Mouse (Mus musculus) liver, embryonic 13.5 days (tissue): ENCODE data around the gene Galnt2. TPM values are rescaled to one million over a fixed set of nuclear protein-coding genes. Genes with fewer than 3 reads are reported as not detected.

Experiments
- ATAC-seq: fragments of 200-750 bp; cut with Nextera tagmentation; 2 replicates; pipeline ENCODE4 v1.8.0; 2017; ENCODE audit warnings: low read depth, mild to moderate bottlenecking, moderate number of reproducible peaks, moderate library complexity
- DNase-seq: peaks from one replicate; pipeline ENCODE4 v3.0.0; 2022
- H3K27ac ChIP-seq: fragments of 300-500 bp; sonication (generic); 2 replicates; pipeline ENCODE4 v1.5.1; 2015; ENCODE audit warnings: moderate library complexity, mild to moderate bottlenecking, inconsistent platforms
- H3K27me3 ChIP-seq: fragments of 300-500 bp; sonication (generic); 2 replicates; pipeline ENCODE4 v1.6.1; 2015; ENCODE audit warnings: mild to moderate bottlenecking, inconsistent platforms
- H3K36me3 ChIP-seq: fragments of 300-500 bp; sonication (generic); 2 replicates; pipeline ENCODE4 v1.6.1; 2015; ENCODE audit warnings: mild to moderate bottlenecking, inconsistent platforms
- H3K4me1 ChIP-seq: fragments of 300-500 bp; sonication (generic); replicated peaks from 2 replicates; pipeline ENCODE4 v1.6.1; 2015; ENCODE audit warnings: inconsistent platforms
- H3K4me2 ChIP-seq: fragments of 300-500 bp; sonication (generic); 2 replicates; pipeline ENCODE4 v1.6.1; 2015; ENCODE audit warnings: inconsistent platforms, mild to moderate bottlenecking, moderate library complexity
- H3K4me3 ChIP-seq: fragments of 300-500 bp; sonication (generic); replicated peaks from 2 replicates; pipeline ENCODE4 v1.5.1; 2015; ENCODE audit warnings: mild to moderate bottlenecking, inconsistent platforms
- H3K9ac ChIP-seq: fragments of 300-500 bp; sonication (generic); 2 replicates; pipeline ENCODE4 v1.6.1; 2015; ENCODE audit warnings: mild to moderate bottlenecking, inconsistent platforms
- H3K9me3 ChIP-seq: fragments of 300-500 bp; sonication (generic); replicated peaks from 2 replicates; pipeline ENCODE4 v1.6.1; 2016; ENCODE audit warnings: inconsistent platforms
- WGBS: fragments of 180-500 bp; shearing (Covaris S2); methylation state at CpG from one replicate; pipeline ENCODE4 v1.1.7; 2015; ENCODE audit not compliant: insufficient replicate concordance; 5-methylcytosine and 5-hydroxymethylcytosine counted together
- polyA plus RNA-seq: library from polyadenylated mRNA; unstranded; fragments of >200 nt; fragmentation: Nextera tagmentation; extraction: Ambion mirVana; gene quantifications from 2 replicates; pipeline ENCODE4 v1.2.1, GENCODE M21; 2015

Galnt2 gene
- polyA plus RNA-seq, 1 experiment from 2014 or later = 20.5 TPM

DNA sequence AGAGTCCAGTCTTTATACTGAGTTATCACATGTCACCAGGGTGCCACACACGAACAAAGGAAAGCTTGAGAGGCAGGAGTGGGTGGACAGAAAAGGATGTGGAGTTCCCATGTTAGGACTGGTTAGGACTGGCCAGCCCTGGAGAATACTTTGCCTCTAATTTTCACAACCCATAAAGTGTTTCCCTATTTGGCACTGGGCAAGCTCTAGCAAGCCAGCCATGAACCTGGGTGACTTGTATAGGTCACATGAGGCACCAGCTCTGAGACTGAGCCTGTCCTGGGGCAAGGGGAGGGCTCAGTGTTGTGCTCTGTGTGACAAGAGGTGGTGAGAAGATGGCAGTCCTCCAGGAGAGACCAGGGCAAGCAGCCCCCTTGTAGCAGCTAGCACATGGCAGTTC is 116.9 kb downstream of the Galnt2 start:
- Histone ChIP-seq H3K4me3 (no peak overlapping the region), H3K4me2 (no peak overlapping the region), H3K9me3 (no peaks in the 10 kb centered on the region), H3K27ac (no peak overlapping the region), H3K27me3 (no peaks in the 10 kb centered on the region), H3K9ac (no peak overlapping the region), H3K36me3 (peaks cover 10% of the 10 kb centered on the region), H3K4me1 (peaks cover 14% of the 10 kb centered on the region)
- 52% methylated on average over 1 of the region's 1 CpGs for WGBS
- ATAC-seq (no peak), DNase-seq (no peak)

DNA sequence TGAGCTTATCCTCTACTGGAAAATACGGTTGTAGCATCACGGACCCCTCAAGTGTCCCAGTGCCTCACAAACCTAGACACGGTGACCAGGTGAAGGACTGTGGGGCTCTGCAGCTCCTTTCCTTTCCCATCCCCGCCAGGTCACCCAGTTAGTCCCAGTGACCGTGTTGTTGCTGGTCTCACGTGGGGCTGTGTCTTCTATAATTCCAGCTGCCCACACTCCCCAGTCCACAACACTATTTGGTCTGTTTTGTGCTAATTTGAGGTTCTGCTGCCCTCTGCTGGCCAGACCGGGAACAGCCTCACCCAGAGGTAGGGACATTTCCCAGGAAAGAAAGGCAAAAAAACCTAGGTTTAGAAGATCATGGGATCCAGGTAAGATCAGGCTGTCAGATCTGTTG is 118.5 kb downstream of the Galnt2 start:
- DNase-seq (peak; percentile 46), ATAC-seq (no peak)
- H3K36me3 ChIP-seq = no peaks in the 10 kb centered on the region
- 41% methylated on average over 7 of the region's 7 CpGs for WGBS
- H3K4me2 ChIP-seq = no peak overlapping the region
- no peak overlapping the region for H3K9ac ChIP-seq
- H3K9me3 ChIP-seq = no peaks in the 10 kb centered on the region
- H3K4me3 ChIP-seq = no peak overlapping the region
- peaks cover 6% of the 10 kb centered on the region; the same call in 1 of the 2 replicates for H3K4me1 ChIP-seq
- H3K27me3 ChIP-seq = no peaks in the 10 kb centered on the region
- H3K27ac ChIP-seq = no peak overlapping the region

DNA sequence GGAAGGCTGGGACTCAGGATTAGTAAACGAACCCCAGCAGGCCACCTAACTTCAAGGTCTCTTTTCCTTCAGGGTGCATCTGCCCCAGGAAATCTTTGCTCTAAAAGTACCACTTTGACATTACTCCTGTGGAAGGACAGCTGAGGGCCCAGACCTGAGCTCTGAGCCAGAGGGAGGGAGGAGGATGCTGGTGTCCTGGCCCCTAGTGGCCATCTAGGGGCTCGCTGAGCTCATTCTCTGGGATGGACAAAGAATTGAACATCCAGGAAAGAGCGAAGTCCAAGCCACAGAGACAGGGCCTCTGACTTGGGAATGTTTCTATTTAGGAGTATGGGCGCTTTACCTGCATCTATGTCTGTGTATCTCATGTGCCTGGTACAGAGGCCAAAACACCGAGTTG is 120.4 kb downstream of the Galnt2 start:
- WGBS = 45% methylated on average over 5 of the region's 5 CpGs
- Histone ChIP-seq H3K4me3 (no peak overlapping the region), H3K27me3 (no peaks in the 10 kb centered on the region), H3K36me3 (no peaks in the 10 kb centered on the region), H3K27ac (no peak overlapping the region), H3K4me1 (no peaks in the 10 kb centered on the region), H3K4me2 (no peak overlapping the region), H3K9ac (no peak overlapping the region), H3K9me3 (no peaks in the 10 kb centered on the region)
- DNase-seq = no peak
- no peak for ATAC-seq

DNA sequence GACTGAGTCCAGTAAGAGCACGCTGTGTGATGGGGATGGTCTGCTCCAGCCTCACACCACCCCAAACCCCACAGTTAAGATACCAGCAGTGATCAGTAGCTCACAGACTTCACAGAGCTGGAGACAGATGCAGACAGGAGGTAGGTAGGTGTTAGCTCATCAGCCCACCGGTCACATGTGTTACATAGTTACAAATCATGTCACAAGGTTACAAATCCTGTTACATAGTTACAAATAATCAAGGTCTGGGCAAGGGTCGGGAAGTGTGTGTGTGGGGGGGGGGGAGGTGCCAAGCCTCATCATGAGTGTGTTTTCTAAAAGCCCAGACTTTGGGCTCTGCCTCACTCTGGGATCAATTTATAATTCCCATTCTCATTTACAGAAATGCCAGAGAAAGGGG is 129.7 kb downstream of the Galnt2 start:
- ATAC-seq = no peak
- WGBS = 57% methylated on average over 3 of the region's 3 CpGs
- no peak overlapping the region for H3K4me3 ChIP-seq
- no peaks in the 10 kb centered on the region for H3K27me3 ChIP-seq
- H3K4me2 ChIP-seq = no peak overlapping the region
- no peaks in the 10 kb centered on the region for H3K36me3 ChIP-seq
- no peak overlapping the region for H3K27ac ChIP-seq
- DNase-seq = no peak
- no peak overlapping the region for H3K9ac ChIP-seq
- no peaks in the 10 kb centered on the region for H3K9me3 ChIP-seq
- H3K4me1 ChIP-seq = no peaks in the 10 kb centered on the region

DNA sequence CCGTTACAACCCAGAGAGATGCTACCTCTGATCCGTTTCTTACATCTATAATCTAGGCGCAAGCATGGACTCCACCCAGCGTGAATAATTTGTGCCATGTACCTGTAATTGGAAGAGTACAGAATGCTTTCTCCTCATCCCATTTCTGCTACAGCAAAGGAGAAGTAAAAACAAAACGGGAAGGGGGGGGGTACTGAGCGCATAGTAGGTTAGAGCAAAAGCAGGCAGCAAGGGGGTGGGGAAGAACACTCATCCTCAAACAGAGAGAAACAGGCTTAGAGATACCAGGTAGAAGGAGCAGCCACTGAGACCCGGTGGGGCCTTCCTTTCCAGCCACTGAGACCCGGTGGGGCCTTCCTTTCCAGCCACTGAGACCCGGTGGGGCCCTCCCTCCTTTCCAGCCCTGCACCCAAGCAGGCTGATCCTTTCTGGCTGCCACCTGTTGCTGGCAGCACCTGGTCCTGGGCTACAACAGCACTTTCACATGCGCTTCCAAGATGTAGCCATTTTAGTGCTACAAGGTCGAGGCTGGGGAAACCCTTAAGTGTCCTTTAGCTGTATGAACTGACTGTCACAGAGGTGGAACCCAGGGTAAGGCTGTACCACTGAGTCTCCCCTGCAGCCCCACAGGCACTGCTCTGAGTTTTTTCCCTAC is 130.7 kb downstream of the Galnt2 start:
- Histone ChIP-seq H3K4me2 (no peak overlapping the region), H3K27ac (no peak overlapping the region), H3K9ac (no peak overlapping the region), H3K27me3 (no peaks in the 10 kb centered on the region), H3K4me1 (no peaks in the 10 kb centered on the region), H3K4me3 (no peak overlapping the region), H3K9me3 (no peaks in the 10 kb centered on the region), H3K36me3 (no peaks in the 10 kb centered on the region)
- ATAC-seq (no peak), DNase-seq (no peak)
- 67% methylated on average over 11 of the region's 11 CpGs for WGBS

DNA sequence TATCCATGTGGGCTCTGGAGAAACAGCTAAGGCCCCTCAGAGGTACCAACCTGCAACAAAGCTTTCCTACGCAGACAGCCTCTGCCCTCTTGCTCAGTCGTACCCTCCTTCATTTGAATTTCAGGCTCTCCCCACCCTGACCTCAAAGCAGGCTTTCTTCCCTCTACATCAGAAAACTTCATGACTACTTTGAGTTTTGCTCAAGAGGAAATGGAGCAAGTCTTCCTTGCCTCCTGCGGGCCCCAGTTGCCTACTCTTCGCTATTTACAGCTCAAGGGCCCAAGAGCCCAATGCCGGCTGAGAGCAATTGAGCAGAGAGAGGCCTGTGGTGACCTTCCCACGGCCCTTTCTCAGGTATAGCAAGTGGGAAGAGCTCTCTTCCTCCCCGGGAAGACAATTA is 131.4 kb downstream of the Galnt2 start:
- H3K9me3 ChIP-seq = no peaks in the 10 kb centered on the region
- no peak for ATAC-seq
- 71% methylated on average over 7 of the region's 7 CpGs for WGBS
- H3K9ac ChIP-seq = no peak overlapping the region
- no peaks in the 10 kb centered on the region for H3K27me3 ChIP-seq
- DNase-seq = no peak
- H3K36me3 ChIP-seq = no peaks in the 10 kb centered on the region
- no peak overlapping the region for H3K27ac ChIP-seq
- no peaks in the 10 kb centered on the region for H3K4me1 ChIP-seq
- H3K4me2 ChIP-seq = no peak overlapping the region
- no peak overlapping the region for H3K4me3 ChIP-seq

DNA sequence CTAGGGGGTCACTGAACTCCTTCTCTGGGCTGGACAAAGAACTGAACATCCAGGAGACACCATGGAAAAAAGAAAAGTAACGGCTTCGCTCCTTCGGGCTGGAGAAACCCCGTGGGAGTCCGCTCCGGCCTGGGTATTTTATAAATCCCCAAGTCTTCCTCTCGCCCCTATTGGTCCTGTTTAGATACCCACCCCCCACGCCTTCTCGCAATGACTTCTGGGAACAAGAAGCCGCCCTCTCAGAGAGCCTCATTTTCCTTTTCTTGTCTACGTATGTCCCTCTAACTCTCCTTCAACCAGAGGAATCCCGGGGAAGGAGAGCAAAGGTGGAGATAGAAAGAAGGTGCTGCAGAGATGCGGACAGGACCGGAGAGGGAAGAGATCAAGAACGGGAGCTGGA is 132.1 kb downstream of the Galnt2 start:
- H3K9me3 ChIP-seq = no peaks in the 10 kb centered on the region
- no peak overlapping the region for H3K4me2 ChIP-seq
- ATAC-seq = no peak
- 78% methylated on average over 15 of the region's 15 CpGs for WGBS
- no peak for DNase-seq
- H3K27me3 ChIP-seq = no peaks in the 10 kb centered on the region
- no peaks in the 10 kb centered on the region for H3K36me3 ChIP-seq
- no peak overlapping the region for H3K9ac ChIP-seq
- H3K4me1 ChIP-seq = no peaks in the 10 kb centered on the region
- H3K4me3 ChIP-seq = no peak overlapping the region
- H3K27ac ChIP-seq = no peak overlapping the region

DNA sequence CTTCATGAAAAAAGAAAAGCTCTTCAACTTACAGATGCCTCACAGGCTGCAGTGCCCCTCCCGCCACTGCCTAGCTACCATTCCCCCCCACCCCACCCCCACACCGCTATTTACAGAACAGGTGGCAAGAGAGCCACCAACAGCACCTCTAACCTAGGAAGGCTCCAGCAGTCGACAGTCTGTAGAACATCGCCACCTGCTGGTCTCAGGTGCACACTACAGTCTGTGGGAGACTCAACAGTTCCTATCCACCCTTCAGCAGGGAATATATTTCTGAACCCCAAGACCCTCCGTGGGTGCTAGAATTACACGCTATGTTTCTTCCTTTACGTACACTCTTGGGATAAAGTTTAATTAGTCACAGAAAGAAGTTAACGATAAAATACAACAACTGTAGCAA is 137.0 kb downstream of the Galnt2 start:
- no peak for ATAC-seq
- H3K27ac ChIP-seq = no peak overlapping the region
- H3K4me2 ChIP-seq = no peak overlapping the region
- H3K9ac ChIP-seq = no peak overlapping the region
- 9% methylated on average over 8 of the region's 8 CpGs for WGBS
- no peaks in the 10 kb centered on the region for H3K4me1 ChIP-seq
- no peak overlapping the region for H3K4me3 ChIP-seq
- no peaks in the 10 kb centered on the region for H3K36me3 ChIP-seq
- DNase-seq = no peak
- H3K9me3 ChIP-seq = no peaks in the 10 kb centered on the region
- no peaks in the 10 kb centered on the region for H3K27me3 ChIP-seq

DNA sequence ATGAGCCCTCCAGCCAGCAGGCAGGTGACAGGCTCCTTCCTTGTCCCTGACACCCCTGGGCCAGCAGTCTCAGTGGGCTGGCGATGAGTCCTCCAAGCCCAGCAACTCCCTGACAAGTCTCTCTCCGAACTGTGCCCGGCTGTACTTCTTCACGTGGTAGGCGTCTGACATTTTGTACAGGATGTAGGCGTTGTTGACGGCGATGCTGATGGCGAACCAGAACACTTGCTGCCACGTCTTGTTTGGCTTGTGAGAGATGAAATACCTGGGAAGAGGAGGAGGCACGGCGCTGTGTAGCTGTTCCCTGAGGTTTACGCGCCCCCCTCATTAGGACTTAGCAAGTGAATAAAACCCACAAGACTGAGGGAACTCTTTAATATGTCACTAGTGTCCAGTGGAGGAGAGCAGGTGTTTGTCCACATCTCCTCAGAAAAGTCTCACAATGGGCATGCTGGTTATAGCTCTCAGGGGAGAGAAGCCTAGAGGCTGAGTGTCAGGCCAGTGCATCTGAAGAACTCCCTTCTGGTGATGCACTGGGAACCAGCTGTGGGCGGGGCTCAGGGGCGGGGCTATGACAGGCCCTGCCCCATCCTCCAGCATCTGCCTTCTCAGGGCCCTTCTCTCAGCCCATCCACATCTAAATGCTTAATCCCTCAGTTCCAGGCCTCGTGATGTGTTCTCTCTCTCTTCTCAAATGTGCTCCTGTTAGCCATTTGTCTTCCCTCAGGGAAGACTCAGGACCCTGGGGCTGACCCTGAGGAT is 139.4 kb downstream of the Galnt2 start:
- Histone ChIP-seq H3K4me3 (no peak overlapping the region), H3K9me3 (no peaks in the 10 kb centered on the region), H3K27me3 (no peaks in the 10 kb centered on the region), H3K9ac (no peak overlapping the region), H3K27ac (no peak overlapping the region), H3K36me3 (no peaks in the 10 kb centered on the region), H3K4me2 (no peak overlapping the region), H3K4me1 (no peaks in the 10 kb centered on the region)
- 68% methylated on average over 17 of the region's 17 CpGs for WGBS
- ATAC-seq (no peak), DNase-seq (no peak)

DNA sequence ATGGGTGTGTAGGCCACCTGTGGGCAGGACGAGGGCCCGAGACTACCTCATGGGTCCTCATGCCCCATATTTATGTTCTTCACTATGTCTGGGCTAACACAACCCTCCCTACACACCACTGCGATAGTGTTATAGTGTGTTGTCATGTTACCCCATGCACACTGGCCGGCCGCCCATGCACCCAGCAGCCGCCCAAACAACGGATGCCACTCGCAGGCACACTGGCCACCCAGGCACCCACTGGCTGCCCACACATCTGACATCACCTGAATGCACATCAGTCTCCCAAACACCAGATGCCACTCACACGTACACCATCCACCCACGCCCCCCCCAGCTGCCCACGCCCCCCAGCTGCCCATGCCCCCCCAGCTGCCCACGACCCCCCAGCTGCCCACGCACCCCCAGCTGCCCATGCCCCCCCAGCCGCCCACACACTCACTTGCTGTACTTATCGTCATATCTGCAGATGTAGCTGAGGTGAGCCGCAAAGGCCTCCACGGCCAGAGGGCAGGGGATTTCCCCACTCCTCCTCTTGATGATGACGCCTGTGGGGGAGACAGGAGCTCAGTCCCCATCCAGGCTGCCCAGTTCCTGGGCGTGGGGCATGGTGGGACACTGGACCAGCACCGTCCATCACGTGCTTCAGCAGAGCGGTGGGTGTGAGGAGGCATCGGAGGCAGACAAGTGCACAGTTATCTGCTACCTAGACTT is 140.4 kb downstream of the Galnt2 start:
- ATAC-seq = no peak
- Histone ChIP-seq H3K4me1 (no peaks in the 10 kb centered on the region), H3K4me3 (no peak overlapping the region), H3K4me2 (no peak overlapping the region), H3K27me3 (no peaks in the 10 kb centered on the region), H3K27ac (no peak overlapping the region), H3K9me3 (no peaks in the 10 kb centered on the region), H3K36me3 (no peaks in the 10 kb centered on the region), H3K9ac (no peak overlapping the region)
- DNase-seq = no peak
- WGBS = 75% methylated on average over 23 of the region's 23 CpGs

DNA sequence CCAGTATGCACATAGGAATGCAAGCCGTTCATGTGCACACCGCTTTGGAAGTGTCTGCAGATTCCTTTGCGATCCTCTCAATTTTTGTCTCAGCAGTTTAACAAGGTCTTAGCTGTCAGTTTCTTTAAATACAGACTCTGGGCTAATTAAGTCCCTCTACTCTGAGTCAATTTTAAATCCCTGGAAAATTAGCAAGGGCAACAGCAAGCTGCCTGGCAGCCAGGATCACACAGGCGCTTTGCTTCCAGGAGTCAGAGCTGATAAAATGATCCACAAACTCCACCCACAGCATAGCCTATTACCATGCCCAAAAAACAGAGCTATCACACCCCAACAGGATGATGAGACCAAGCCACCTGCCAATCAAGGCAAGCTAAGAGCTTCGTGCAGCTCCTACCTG is 142.6 kb downstream of the Galnt2 start:
- no peaks in the 10 kb centered on the region for H3K36me3 ChIP-seq
- no peak overlapping the region for H3K4me2 ChIP-seq
- no peak overlapping the region for H3K9ac ChIP-seq
- 73% methylated on average over 5 of the region's 5 CpGs for WGBS
- no peaks in the 10 kb centered on the region for H3K9me3 ChIP-seq
- no peak overlapping the region for H3K27ac ChIP-seq
- no peak overlapping the region for H3K4me3 ChIP-seq
- ATAC-seq (no peak), DNase-seq (no peak)
- H3K27me3 ChIP-seq = no peaks in the 10 kb centered on the region
- H3K4me1 ChIP-seq = no peaks in the 10 kb centered on the region
